Mouse (Mus musculus) mouse trophoblast stem cell (cell line): ENCODE measurements around the gene Atp2a2.
"Not testable (repeated sequence)": the region's sequence is repeated elsewhere in the genome, so short reads cannot be mapped to it uniquely, and the experiment has no call there.

Source experiments
- in situ Hi-C, 2 experiments: fragments of 300-500 bp; cut with MseI, MboI; formaldehyde crosslinking; loops; 2 replicates in 1 of 2; 3 replicates in 1 of 2; pipeline ENCODE4 v1.15.1; 2025

The Atp2a2 gene

GRCm38 (mm10) chr5:122452194-122452593 lies 49.8 kb downstream of the Atp2a2 start:
- in situ Hi-C loops, result no loop called here

- in situ Hi-C loops, result no loop called here
These were observed 50.7 kb downstream of the Atp2a2 start for GRCm38 (mm10) chr5:122451324-122451723.

DNA sequence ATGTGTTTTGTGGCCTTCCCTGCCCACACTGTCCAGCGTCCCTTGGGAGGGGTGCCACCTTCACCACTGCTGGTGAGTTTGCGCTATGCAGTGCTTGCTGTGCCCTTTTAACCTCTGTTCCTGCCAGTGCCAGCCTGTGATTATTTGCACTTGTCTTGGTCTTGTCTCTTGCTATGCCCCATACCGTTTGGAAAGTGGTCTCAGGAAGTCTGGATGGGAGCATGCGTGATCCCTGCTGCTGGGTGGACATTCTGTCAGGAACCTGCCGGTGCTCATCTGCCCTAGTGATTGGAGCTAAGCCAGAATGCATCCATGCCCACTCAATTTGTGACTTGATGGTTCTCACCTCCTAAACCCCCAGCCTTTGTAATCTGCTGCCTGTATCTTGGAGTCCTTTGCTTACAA lies 51.1 kb downstream of the Atp2a2 start:
- in situ Hi-C loops, result no loop called here

GRCm38 (mm10) chr5:122449946-122450345 lies 52.1 kb downstream of the Atp2a2 start:
- in situ Hi-C loops, result no loop called here

GRCm38 (mm10) chr5:122448869-122449268 lies 53.2 kb downstream of the Atp2a2 start:
- in situ Hi-C loops, result no loop called here

- in situ Hi-C loops, result no loop called here
These were observed 54.2 kb downstream of the Atp2a2 start for GRCm38 (mm10) chr5:122447857-122448256.

- in situ Hi-C loops, result no loop called here
These were observed 56.9 kb downstream of the Atp2a2 start for GRCm38 (mm10) chr5:122445051-122445610.

GRCm38 (mm10) chr5:122444492-122444891 lies 57.5 kb downstream of the Atp2a2 start:
- in situ Hi-C loops, result no loop called here

DNA sequence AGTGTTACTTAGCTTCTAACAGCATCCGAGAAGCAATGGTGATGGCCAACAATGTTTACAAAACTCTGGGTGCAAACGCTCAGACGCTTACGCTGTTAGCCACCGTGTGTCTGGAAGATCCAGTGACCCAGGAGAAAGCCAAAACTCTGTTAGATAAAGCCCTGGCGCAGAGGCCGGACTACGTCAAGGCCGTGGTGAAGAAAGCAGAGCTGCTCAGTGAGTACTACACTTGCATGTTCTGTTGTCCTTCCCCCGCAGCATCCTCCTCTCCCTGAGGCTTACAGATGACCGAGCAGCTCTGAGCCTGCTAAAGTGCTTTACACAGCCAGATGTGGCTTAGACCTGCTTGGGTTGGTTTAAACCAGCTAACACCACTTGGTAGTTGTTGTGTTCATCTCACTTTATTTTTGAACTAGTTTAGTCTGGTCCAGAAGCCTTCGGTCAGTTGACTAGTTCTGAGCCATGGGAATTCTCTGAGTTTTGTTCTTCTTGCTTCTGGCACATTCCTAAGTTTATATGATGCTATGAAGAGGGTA lies 61.9 kb downstream of the Atp2a2 start:
- in situ Hi-C loops, result no loop called here

DNA sequence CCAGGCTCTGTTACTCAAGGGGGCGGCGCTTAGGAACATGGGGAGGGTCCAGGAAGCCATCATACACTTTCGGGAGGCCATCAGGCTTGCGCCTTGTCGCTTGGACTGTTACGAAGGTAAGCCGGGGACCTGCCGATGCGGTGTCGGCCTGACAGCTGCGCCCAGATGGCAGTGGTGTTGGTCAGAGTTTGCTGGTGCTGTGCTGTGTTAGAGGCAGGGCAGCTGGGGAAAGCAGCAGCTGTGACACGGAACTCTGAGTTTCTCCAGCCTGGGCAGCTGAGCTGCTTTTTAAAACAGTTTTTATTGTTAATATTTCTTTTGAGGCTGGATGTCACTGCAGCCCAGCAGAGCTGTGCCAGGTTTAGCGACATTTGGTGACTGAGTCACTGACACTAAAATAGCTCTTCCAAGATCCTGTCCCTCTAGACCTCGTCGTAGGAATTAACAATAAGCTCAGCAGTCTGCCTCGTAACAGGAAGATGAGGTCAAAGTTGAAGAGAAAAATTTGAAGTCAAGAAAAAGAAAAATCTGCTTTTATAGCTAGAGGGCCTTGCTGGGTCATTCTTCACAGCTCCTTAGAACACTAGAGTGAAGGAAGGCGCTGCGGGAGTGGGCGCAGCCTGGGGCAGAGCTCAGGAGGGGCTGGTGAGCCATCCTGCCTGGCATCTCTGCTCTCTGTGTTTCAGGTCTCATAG lies 62.5 kb downstream of the Atp2a2 start:
- in situ Hi-C loops, result no loop called here

- in situ Hi-C loops, result no loop called here
These were observed 67.5 kb downstream of the Atp2a2 start for GRCm38 (mm10) chr5:122434541-122434940.

GRCm38 (mm10) chr5:122431221-122431620 lies 70.8 kb downstream of the Atp2a2 start:
- in situ Hi-C loops, result no loop called here

- in situ Hi-C loops, result no loop called here
These were observed 71.8 kb downstream of the Atp2a2 start for GRCm38 (mm10) chr5:122430036-122430775.

DNA sequence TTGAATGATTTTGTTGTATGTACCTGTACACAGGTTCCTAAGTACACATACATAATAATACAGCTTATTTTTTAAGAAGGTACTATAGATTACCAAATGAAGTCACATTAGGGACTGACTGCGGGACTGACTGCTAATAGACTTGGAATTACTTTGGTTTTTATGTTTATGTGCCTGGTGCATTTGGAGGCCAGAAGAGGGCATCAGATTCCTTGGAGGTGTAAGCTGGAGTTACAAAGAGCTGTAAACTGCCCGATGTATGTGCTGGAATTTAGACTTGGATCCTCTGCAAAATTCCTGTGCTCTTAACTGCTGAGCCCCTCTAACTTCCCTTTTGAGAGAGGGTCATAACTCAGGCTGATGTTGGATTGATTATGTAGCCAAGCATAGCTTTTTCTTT lies 76.5 kb downstream of the Atp2a2 start:
- in situ Hi-C loops, result no loop called here

DNA sequence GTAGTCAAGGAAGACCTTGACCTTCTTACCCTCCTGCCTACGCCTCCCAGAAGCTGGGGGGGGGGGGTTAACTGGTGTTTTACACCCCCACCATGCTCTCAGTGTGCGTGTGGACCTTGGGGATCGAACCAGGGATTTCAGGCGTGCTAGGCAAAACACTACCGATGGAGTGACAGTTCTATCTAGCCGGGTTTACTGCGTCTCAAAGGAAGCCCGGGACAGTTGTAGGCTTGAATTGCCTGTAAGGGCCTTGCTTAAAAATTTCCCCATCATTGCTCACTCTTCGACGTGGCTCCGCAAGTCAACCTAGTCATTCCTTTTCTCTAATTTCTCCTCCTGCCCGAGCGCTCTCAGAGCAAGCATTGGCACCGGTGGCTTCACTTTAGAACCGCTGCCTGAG lies 78.9 kb downstream of the Atp2a2 start:
- in situ Hi-C loops, result no loop called here

- in situ Hi-C loops, result no loop called here
These were observed 79.7 kb downstream of the Atp2a2 start for GRCm38 (mm10) chr5:122422071-122422964.

- in situ Hi-C loops, result no loop called here
These were observed 80.6 kb downstream of the Atp2a2 start, which contains the start of gene Anapc7 for GRCm38 (mm10) chr5:122421271-122422068. TSS of gene Anapc7 (plus strand) at chr5:122421693.

DNA sequence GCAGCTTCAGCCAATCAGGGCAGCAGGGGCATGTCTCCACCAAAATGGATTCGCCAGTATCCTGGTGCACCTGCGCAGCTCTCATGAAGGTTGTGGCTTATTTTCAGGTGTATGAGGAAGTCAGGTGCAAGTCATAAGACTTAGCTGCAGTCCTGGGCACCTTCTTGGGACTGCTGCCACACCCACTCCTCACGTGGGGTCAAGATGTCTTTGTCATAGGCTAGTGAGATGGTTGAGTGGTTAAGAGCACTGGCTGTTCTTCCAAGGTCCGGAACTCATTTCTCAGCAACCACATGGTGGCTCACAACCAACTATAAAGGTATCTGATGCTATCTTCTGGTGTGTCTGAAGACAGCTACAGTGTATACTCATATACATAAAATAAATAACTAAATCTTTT lies 81.3 kb downstream of the Atp2a2 start:
- in situ Hi-C loops, result not testable (repeated sequence)

GRCm38 (mm10) chr5:122415465-122415864 lies 86.6 kb downstream of the Atp2a2 start:
- in situ Hi-C loops, result no loop called here

DNA sequence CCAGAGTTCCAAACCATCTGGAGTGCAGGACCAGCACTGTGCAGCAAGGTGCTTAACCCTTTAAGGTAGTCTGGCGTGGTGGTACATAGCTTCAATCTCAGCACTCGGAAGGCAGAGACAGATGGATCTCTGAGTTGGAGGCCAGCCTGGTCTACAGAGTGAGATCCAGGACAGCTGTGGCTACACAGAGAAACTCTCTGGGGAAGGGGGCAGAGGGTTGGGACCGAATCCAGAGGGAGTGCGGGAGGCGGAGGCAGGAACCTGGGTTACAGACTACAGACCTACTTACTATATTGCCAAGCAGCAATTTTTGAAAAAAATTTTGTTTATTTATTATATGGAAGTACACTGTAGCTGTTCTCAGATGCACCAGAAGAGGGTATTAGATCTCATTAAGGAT lies 87.7 kb downstream of the Atp2a2 start:
- in situ Hi-C loops, result no loop called here

DNA sequence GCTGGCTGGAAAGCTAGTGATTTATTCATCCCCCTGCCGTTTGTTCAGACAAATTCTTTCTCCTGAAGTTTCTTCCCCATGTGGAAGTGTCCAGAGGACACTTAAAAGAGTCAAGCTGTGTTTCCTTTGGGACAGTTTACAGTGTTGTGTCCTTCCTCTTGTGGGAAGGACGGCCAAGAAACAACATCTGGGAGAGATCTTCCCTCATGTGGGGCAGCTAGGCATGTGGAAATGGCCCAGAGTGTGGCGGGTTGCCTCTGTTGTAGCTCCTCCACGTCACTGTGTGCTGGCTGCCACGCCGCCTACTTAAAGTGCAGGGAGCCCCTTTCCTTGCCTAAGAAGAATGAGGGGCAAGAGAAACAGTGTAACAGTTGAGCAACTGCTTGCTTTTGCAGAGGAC lies 89.2 kb downstream of the Atp2a2 start:
- in situ Hi-C loops, result no loop called here
